Mouse (Mus musculus): ENCODE measurements around the gene S100a9. TPM values are rescaled to one million over a fixed set of nuclear protein-coding genes. Genes with fewer than 3 reads are reported as not detected.
A peak's percentile ranks its signal among the peaks of the same experiment; 100 is the strongest.

The S100a9 gene
- total and polyA plus RNA-seq, 3 experiments: not detected

- no peak overlapping the region for H3K27ac ChIP-seq (ENCODE audit: control insufficient read depth, low read depth, low read length)
- no peaks in the 10 kb centered on the region for H3K36me3 ChIP-seq (ENCODE audit: control insufficient read depth in 1 of 2, insufficient read depth in 2 of 2, low read length in 2 of 2)
- no peaks in the 10 kb centered on the region for H3K79me2 ChIP-seq (ENCODE audit: control insufficient read depth, insufficient read depth, low read length, poor library complexity)
- DNase-seq (ENCODE audit: low read depth, low spot score): no peak
- TF ChIP-seq POLR2A (IDR thresholded peaks at IDR 0.05; ENCODE audit: control insufficient read depth in 1 of 2, insufficient read depth in 1 of 2, low read depth in 1 of 2, low read length in 2 of 2, poor library complexity in 1 of 2): no peak
- H3K27me3 ChIP-seq (ENCODE audit: control insufficient read depth in 1 of 2, insufficient read depth in 2 of 2, low read length in 2 of 2): peaks cover 0 to 3% of the 10 kb centered on the region in 2 experiments; a peak in 2 of 4 replicates
- no peaks in the 10 kb centered on the region for H3K4me1 ChIP-seq (ENCODE audit: control insufficient read depth in 1 of 2, insufficient read depth in 2 of 2, low read length in 2 of 2)
- no peaks in the 10 kb centered on the region for H3K9me3 ChIP-seq (replicated peaks; ENCODE audit: insufficient read depth, low read length)
- H3K9ac ChIP-seq (ENCODE audit: control insufficient read depth, low read depth, low read length, poor library complexity, severe bottlenecking): no peak overlapping the region
- no peak overlapping the region for H3K4me3 ChIP-seq (ENCODE audit: control insufficient read depth in 1 of 2, insufficient read depth in 1 of 2, low read depth in 2 of 2, low read length in 2 of 2)
Measured at GRCm38 (mm10) chr3:90647291-90647690, 48.2 kb downstream of the S100a9 start.

GRCm38 (mm10) chr3:90644220-90644619 lies 51.3 kb downstream of the S100a9 start:
- Histone ChIP-seq H3K4me1 (ENCODE audit: control insufficient read depth in 1 of 2, insufficient read depth in 2 of 2, low read length in 2 of 2) (no peaks in the 10 kb centered on the region), H3K27me3 (ENCODE audit: control insufficient read depth in 1 of 2, insufficient read depth in 2 of 2, low read length in 2 of 2) (no peaks in the 10 kb centered on the region; a peak in 2 of 4 replicates), H3K9ac (ENCODE audit: control insufficient read depth, low read depth, low read length, poor library complexity, severe bottlenecking) (no peak overlapping the region), H3K27ac (ENCODE audit: control insufficient read depth, low read depth, low read length) (no peak overlapping the region), H3K36me3 (ENCODE audit: control insufficient read depth in 1 of 2, insufficient read depth in 2 of 2, low read length in 2 of 2) (no peaks in the 10 kb centered on the region), H3K4me3 (ENCODE audit: control insufficient read depth in 1 of 2, insufficient read depth in 1 of 2, low read depth in 2 of 2, low read length in 2 of 2) (no peak overlapping the region), H3K79me2 (ENCODE audit: control insufficient read depth, insufficient read depth, low read length, poor library complexity) (no peaks in the 10 kb centered on the region), H3K9me3 (replicated peaks; ENCODE audit: insufficient read depth, low read length) (no peaks in the 10 kb centered on the region)
- no peak for TF ChIP-seq CHD1 (IDR thresholded peaks at IDR 0.05; ENCODE audit: low read depth, low read length)
- no peak for TF ChIP-seq TCF12 (IDR thresholded peaks at IDR 0.05; ENCODE audit: low read depth, low read length)
- TF ChIP-seq ETS1 (IDR thresholded peaks at IDR 0.05; ENCODE audit: low read depth, low read length): no peak
- TF ChIP-seq MAZ (IDR thresholded peaks at IDR 0.05; ENCODE audit: low read depth, low read length): no peak
- no peak for TF ChIP-seq MXI1 (IDR thresholded peaks at IDR 0.05; ENCODE audit: low read depth, low read length)
- no peak for TF ChIP-seq USF2 (IDR thresholded peaks at IDR 0.05; ENCODE audit: borderline replicate concordance in 1 of 2, insufficient read depth in 1 of 2, low read depth in 1 of 2, low read length in 2 of 2)
- TF ChIP-seq POLR2A (IDR thresholded peaks at IDR 0.05; ENCODE audit: control insufficient read depth in 1 of 2, insufficient read depth in 1 of 2, low read depth in 1 of 2, low read length in 2 of 2, poor library complexity in 1 of 2): no peak
- TF ChIP-seq JUND (IDR thresholded peaks at IDR 0.05; ENCODE audit: low read depth, low read length): no peak
- no peak for TF ChIP-seq POLR2AphosphoS2 (IDR thresholded peaks at IDR 0.05; ENCODE audit: low read length)
- TF ChIP-seq RAD21 (IDR thresholded peaks at IDR 0.05; ENCODE audit: low read depth, low read length): peak; percentile 14
- no peak for TF ChIP-seq POLR2AphosphoS5 (IDR thresholded peaks at IDR 0.05; ENCODE audit: borderline replicate concordance, low read depth, low read length)
- TF ChIP-seq ZNF384 (IDR thresholded peaks at IDR 0.05; ENCODE audit: low read depth, low read length): no peak
- TF ChIP-seq USF1 (IDR thresholded peaks at IDR 0.05; ENCODE audit: low read depth, low read length): no peak
- no peak for TF ChIP-seq TAL1 (IDR thresholded peaks at IDR 0.05; ENCODE audit: low read length)
- no peak for TF ChIP-seq NRF1 (IDR thresholded peaks at IDR 0.05; ENCODE audit: insufficient read depth, low read depth, low read length, poor library complexity, severe bottlenecking)
- TF ChIP-seq CHD2 (IDR thresholded peaks at IDR 0.05; ENCODE audit: low read length): no peak
- TF ChIP-seq MYB (IDR thresholded peaks at IDR 0.05; ENCODE audit: low read depth, low read length): no peak
- TF ChIP-seq SMC3 (IDR thresholded peaks at IDR 0.05; ENCODE audit: low read depth, low read length): peak; percentile 51
- no peak for TF ChIP-seq BHLHE40 (IDR thresholded peaks at IDR 0.05; ENCODE audit: borderline replicate concordance, low read depth, low read length)
- no peak for TF ChIP-seq UBTF (IDR thresholded peaks at IDR 0.05; ENCODE audit: borderline replicate concordance, insufficient read depth, low read depth, low read length)
- peak; percentile 51 to 64 (median 61) for TF ChIP-seq CTCF (IDR thresholded peaks at IDR 0.05 in 2 of 3, conservative IDR thresholded peaks at IDR 0.05 in 1 of 3; ENCODE audit: control insufficient read depth in 1 of 3, insufficient read depth in 1 of 3, low read depth in 2 of 3, low read length in 3 of 3, poor library complexity in 1 of 3, severe bottlenecking in 1 of 3)
- no peak for TF ChIP-seq MAFK (IDR thresholded peaks at IDR 0.05; ENCODE audit: borderline replicate concordance, low read depth, low read length)
- no peak for TF ChIP-seq EP300 (IDR thresholded peaks at IDR 0.05; ENCODE audit: low read depth in 1 of 2, low read length in 2 of 2)
- no peak for TF ChIP-seq TBP (IDR thresholded peaks at IDR 0.05; ENCODE audit: low read depth, low read length)
- no peak for TF ChIP-seq GATA1 (IDR thresholded peaks at IDR 0.05; ENCODE audit: low read depth, low read length)
- no peak for TF ChIP-seq NELFE (IDR thresholded peaks at IDR 0.05; ENCODE audit: low read depth, low read length)
- peak; percentile 77 for DNase-seq (ENCODE audit: low read depth, low spot score)
